Mouse (Mus musculus): ENCODE measurements at regions not wholly inside any gene's neighbourhood (a gene's known extent, or its start where the extent isn't known, plus 50 kb on each side); places are given as distances from the start of the nearest gene placed in this dataset.
A peak's percentile ranks its signal among the peaks of the same experiment; 100 is the strongest.

GRCm38 (mm10) chr8:76509201-76509600 is 390.0 kb upstream of the Nr3c2 start:
- Histone ChIP-seq H3K4me2 (replicated peaks) (no peak overlapping the region), H3K36me3 (replicated peaks; ENCODE audit: control insufficient read depth, insufficient read depth) (no peaks in the 10 kb centered on the region), H3K27ac (no peak overlapping the region), H3K4me3 (replicated peaks; ENCODE audit: low read length) (no peak overlapping the region), H3K27me3 (ENCODE audit: control insufficient read depth, insufficient read depth, low read length) (no peaks in the 10 kb centered on the region), H3K4me1 (replicated peaks; ENCODE audit: control insufficient read depth, insufficient read depth, low read length) (no peaks in the 10 kb centered on the region), H3K9ac (no peak overlapping the region), H3K9me3 (ENCODE audit: control insufficient read depth, low read length) (no peaks in the 10 kb centered on the region)
- no peak for ATAC-seq (ENCODE audit: low FRiP score)
- no peak for DNase-seq (ENCODE audit: low spot score)

- 95% methylated on average over 1 of the region's 1 CpGs for WGBS
- DNase-seq (ENCODE audit: low spot score) = no peak
- H3K27ac ChIP-seq = no peak overlapping the region
- H3K9me3 ChIP-seq (ENCODE audit: control insufficient read depth, low read length) = no peaks in the 10 kb centered on the region
- no peak overlapping the region for H3K9ac ChIP-seq
- no peaks in the 10 kb centered on the region for H3K4me1 ChIP-seq (replicated peaks; ENCODE audit: control insufficient read depth, insufficient read depth, low read length)
- no peaks in the 10 kb centered on the region for H3K36me3 ChIP-seq (replicated peaks; ENCODE audit: control insufficient read depth, insufficient read depth)
- no peaks in the 10 kb centered on the region for H3K27me3 ChIP-seq (ENCODE audit: control insufficient read depth, insufficient read depth, low read length)
- H3K4me2 ChIP-seq (replicated peaks) = no peak overlapping the region
- ATAC-seq (ENCODE audit: low FRiP score) = no peak
- H3K4me3 ChIP-seq (replicated peaks; ENCODE audit: low read length) = no peak overlapping the region
These were observed 385.1 kb upstream of the Nr3c2 start for GRCm38 (mm10) chr8:76514132-76514531.

- no peaks in the 10 kb centered on the region for H3K9me3 ChIP-seq (ENCODE audit: control insufficient read depth, low read length)
- no peaks in the 10 kb centered on the region for H3K27me3 ChIP-seq (ENCODE audit: control insufficient read depth, insufficient read depth, low read length)
- H3K4me3 ChIP-seq (replicated peaks; ENCODE audit: low read length) = no peak overlapping the region
- no peak overlapping the region for H3K9ac ChIP-seq
- no peak overlapping the region for H3K4me2 ChIP-seq (replicated peaks)
- 83% methylated on average over 3 of the region's 3 CpGs for WGBS
- DNase-seq (ENCODE audit: low spot score) (no peak), ATAC-seq (ENCODE audit: low FRiP score) (no peak)
- no peaks in the 10 kb centered on the region for H3K4me1 ChIP-seq (replicated peaks; ENCODE audit: control insufficient read depth, insufficient read depth, low read length)
- no peaks in the 10 kb centered on the region for H3K36me3 ChIP-seq (replicated peaks; ENCODE audit: control insufficient read depth, insufficient read depth)
- H3K27ac ChIP-seq = no peak overlapping the region
These were observed 360.3 kb upstream of the Nr3c2 start for GRCm38 (mm10) chr8:76538806-76539480.

- H3K4me2 ChIP-seq (replicated peaks) = no peak overlapping the region
- no peak for ATAC-seq (ENCODE audit: low FRiP score)
- H3K4me3 ChIP-seq (replicated peaks; ENCODE audit: low read length) = no peak overlapping the region
- no peak overlapping the region for H3K9ac ChIP-seq
- no peaks in the 10 kb centered on the region for H3K4me1 ChIP-seq (replicated peaks; ENCODE audit: control insufficient read depth, insufficient read depth, low read length)
- no peaks in the 10 kb centered on the region for H3K9me3 ChIP-seq (ENCODE audit: control insufficient read depth, low read length)
- no peaks in the 10 kb centered on the region for H3K36me3 ChIP-seq (replicated peaks; ENCODE audit: control insufficient read depth, insufficient read depth)
- H3K27me3 ChIP-seq (ENCODE audit: control insufficient read depth, insufficient read depth, low read length) = no peaks in the 10 kb centered on the region
- DNase-seq (ENCODE audit: low spot score) = no peak
- WGBS = 90% methylated on average over 4 of the region's 4 CpGs
- no peak overlapping the region for H3K27ac ChIP-seq
These were observed 359.6 kb upstream of the Nr3c2 start for GRCm38 (mm10) chr8:76539638-76540037.

- Histone ChIP-seq H3K4me2 (replicated peaks) (no peak overlapping the region), H3K4me1 (replicated peaks; ENCODE audit: control insufficient read depth, insufficient read depth, low read length) (no peaks in the 10 kb centered on the region), H3K4me3 (replicated peaks; ENCODE audit: low read length) (no peak overlapping the region), H3K27me3 (ENCODE audit: control insufficient read depth, insufficient read depth, low read length) (no peaks in the 10 kb centered on the region), H3K9me3 (ENCODE audit: control insufficient read depth, low read length) (no peaks in the 10 kb centered on the region), H3K36me3 (replicated peaks; ENCODE audit: control insufficient read depth, insufficient read depth) (no peaks in the 10 kb centered on the region), H3K27ac (no peak overlapping the region), H3K9ac (no peak overlapping the region)
- ATAC-seq (ENCODE audit: low FRiP score) (no peak), DNase-seq (ENCODE audit: low spot score) (no peak)
- 76% methylated on average over 3 of the region's 3 CpGs for WGBS
These were observed 358.6 kb upstream of the Nr3c2 start for GRCm38 (mm10) chr8:76540611-76541010.

- H3K9ac ChIP-seq = no peak overlapping the region
- no peak for DNase-seq (ENCODE audit: low spot score)
- 83% methylated on average over 2 of the region's 2 CpGs for WGBS
These were observed 347.6 kb upstream of the Nr3c2 start for GRCm38 (mm10) chr8:76551681-76552080.

GRCm38 (mm10) chr8:76601566-76601965 is 297.7 kb upstream of the Nr3c2 start:
- H3K4me2 ChIP-seq (replicated peaks) = no peak overlapping the region
- no peak for ATAC-seq (ENCODE audit: low FRiP score)
- no peaks in the 10 kb centered on the region for H3K27me3 ChIP-seq (ENCODE audit: control insufficient read depth, insufficient read depth, low read length)
- no peak for DNase-seq (ENCODE audit: low spot score)
- no peak overlapping the region for H3K27ac ChIP-seq
- H3K9ac ChIP-seq = no peak overlapping the region
- no peaks in the 10 kb centered on the region for H3K4me1 ChIP-seq (replicated peaks; ENCODE audit: control insufficient read depth, insufficient read depth, low read length)
- no peak overlapping the region for H3K4me3 ChIP-seq (replicated peaks; ENCODE audit: low read length)
- 75% methylated on average over 1 of the region's 1 CpGs for WGBS
- H3K9me3 ChIP-seq (ENCODE audit: control insufficient read depth, low read length) = no peaks in the 10 kb centered on the region
- no peaks in the 10 kb centered on the region for H3K36me3 ChIP-seq (replicated peaks; ENCODE audit: control insufficient read depth, insufficient read depth)

More at GRCm38 (mm10) chr8:76551681-76552080, 347.6 kb upstream of the Nr3c2 start:
- no peak overlapping the region for H3K4me3 ChIP-seq (replicated peaks; ENCODE audit: low read length)
- H3K4me2 ChIP-seq (replicated peaks) = no peak overlapping the region
- no peak for ATAC-seq (ENCODE audit: low FRiP score)
- H3K27me3 ChIP-seq (ENCODE audit: control insufficient read depth, insufficient read depth, low read length) = no peaks in the 10 kb centered on the region
- H3K9me3 ChIP-seq (ENCODE audit: control insufficient read depth, low read length) = no peaks in the 10 kb centered on the region
- H3K4me1 ChIP-seq (replicated peaks; ENCODE audit: control insufficient read depth, insufficient read depth, low read length) = no peaks in the 10 kb centered on the region
- H3K27ac ChIP-seq = no peak overlapping the region
- no peaks in the 10 kb centered on the region for H3K36me3 ChIP-seq (replicated peaks; ENCODE audit: control insufficient read depth, insufficient read depth)

- Histone ChIP-seq H3K27me3 (ENCODE audit: control insufficient read depth, insufficient read depth, low read length) (no peaks in the 10 kb centered on the region), H3K9ac (no peak overlapping the region), H3K9me3 (ENCODE audit: control insufficient read depth, low read length) (no peaks in the 10 kb centered on the region), H3K27ac (no peak overlapping the region), H3K4me1 (replicated peaks; ENCODE audit: control insufficient read depth, insufficient read depth, low read length) (no peaks in the 10 kb centered on the region), H3K36me3 (replicated peaks; ENCODE audit: control insufficient read depth, insufficient read depth) (no peaks in the 10 kb centered on the region), H3K4me3 (replicated peaks; ENCODE audit: low read length) (no peak overlapping the region), H3K4me2 (replicated peaks) (no peak overlapping the region)
- ATAC-seq (ENCODE audit: low FRiP score) = no peak
- 88% methylated on average over 2 of the region's 2 CpGs for WGBS
- no peak for DNase-seq (ENCODE audit: low spot score)
These were observed 280.5 kb upstream of the Nr3c2 start for GRCm38 (mm10) chr8:76618721-76619120.

GRCm38 (mm10) chr8:76620853-76621252 is 278.4 kb upstream of the Nr3c2 start:
- DNase-seq (ENCODE audit: low spot score) (no peak), ATAC-seq (ENCODE audit: low FRiP score) (peak; percentile 17; the same call in 1 of the 2 replicates)
- Histone ChIP-seq H3K36me3 (replicated peaks; ENCODE audit: control insufficient read depth, insufficient read depth) (no peaks in the 10 kb centered on the region), H3K27ac (no peak overlapping the region), H3K4me2 (replicated peaks) (no peak overlapping the region), H3K4me3 (replicated peaks; ENCODE audit: low read length) (no peak overlapping the region), H3K4me1 (replicated peaks; ENCODE audit: control insufficient read depth, insufficient read depth, low read length) (no peaks in the 10 kb centered on the region), H3K9ac (no peak overlapping the region), H3K9me3 (ENCODE audit: control insufficient read depth, low read length) (no peaks in the 10 kb centered on the region), H3K27me3 (ENCODE audit: control insufficient read depth, insufficient read depth, low read length) (no peaks in the 10 kb centered on the region)
- 48% methylated on average over 3 of the region's 3 CpGs for WGBS

- ATAC-seq (ENCODE audit: low FRiP score) (no peak), DNase-seq (ENCODE audit: low spot score) (no peak)
- Histone ChIP-seq H3K36me3 (replicated peaks; ENCODE audit: control insufficient read depth, insufficient read depth) (no peaks in the 10 kb centered on the region), H3K9me3 (ENCODE audit: control insufficient read depth, low read length) (no peaks in the 10 kb centered on the region), H3K4me1 (replicated peaks; ENCODE audit: control insufficient read depth, insufficient read depth, low read length) (no peaks in the 10 kb centered on the region), H3K27ac (no peak overlapping the region), H3K4me2 (replicated peaks) (no peak overlapping the region), H3K9ac (no peak overlapping the region), H3K4me3 (replicated peaks; ENCODE audit: low read length) (no peak overlapping the region), H3K27me3 (ENCODE audit: control insufficient read depth, insufficient read depth, low read length) (no peaks in the 10 kb centered on the region)
- WGBS = 88% methylated on average over 1 of the region's 1 CpGs
These were observed 266.2 kb upstream of the Nr3c2 start for GRCm38 (mm10) chr8:76633086-76633485.
